Mouse (Mus musculus) megakaryocyte-erythroid progenitor cell, adult 5-6 weeks (primary cell): ENCODE measurements at regions not wholly inside any gene's neighbourhood (a gene's known extent, or its start where the extent isn't known, plus 50 kb on each side); places are given as distances from the start of the nearest gene placed in this dataset.

ENCODE experiments used
- ATAC-seq: replicated peaks from 2 replicates; pipeline ENCODE4 v1.8.0; 2016; ENCODE audit warnings: mild to moderate bottlenecking, inconsistent platforms; ENCODE audit not compliant: severe bottlenecking, poor library complexity, low FRiP score, low TSS enrichment

- no peak for ATAC-seq
Measured at GRCm38 (mm10) chr8:126538136-126538535, 55.6 kb downstream of the Irf2bp2 start.

GRCm38 (mm10) chr8:126536928-126537618 is 56.7 kb downstream of the Irf2bp2 start:
- ATAC-seq = no peak

GRCm38 (mm10) chr8:126536132-126536927 is 57.5 kb downstream of the Irf2bp2 start:
- peak; percentile 75 for ATAC-seq

- ATAC-seq = no peak
Measured at GRCm38 (mm10) chr8:126532284-126532974, 57.6 kb upstream of the Tarbp1 start.

- no peak for ATAC-seq
Measured at GRCm38 (mm10) chr8:126531459-126531858, 56.6 kb upstream of the Tarbp1 start.

- no peak for ATAC-seq
Measured at GRCm38 (mm10) chr8:126529409-126529808, 54.5 kb upstream of the Tarbp1 start.

GRCm38 (mm10) chr8:126528434-126529080 is 53.7 kb upstream of the Tarbp1 start:
- ATAC-seq = no peak

- ATAC-seq = peak; percentile 92
Measured at GRCm38 (mm10) chr8:126526864-126527571, 52.2 kb upstream of the Tarbp1 start.

- ATAC-seq = no peak
Measured at GRCm38 (mm10) chr8:126525575-126525974, 50.7 kb upstream of the Tarbp1 start.
